In genomic region chr6:127552940-127553339, GRCm38 (mm10) we compare ENCODE assay signal across 15 mouse cellular contexts. TPM values are rescaled to one million over a fixed set of nuclear protein-coding genes. Genes with fewer than 3 reads are reported as not detected.
"Had no signal": no experiment of that assay in that cellular context is flagged by ENCODE, and none has a peak within 500 bp of the region (broad histone marks: within the 10 kb centered on the region; RNA-seq: fewer than 3 reads in every experiment).

No protein-coding gene starts in this region.

- H3K27me3 ChIP-seq: limb, embryonic 12.5 days; liver, embryonic 13.5 days; lung, embryonic 15.5 days; midbrain, embryonic 13.5 days; neural tube, embryonic 15.5 days had no signal

- H3K9me3 ChIP-seq: lung, embryonic 15.5 days; midbrain, embryonic 13.5 days; neural tube, embryonic 15.5 days had no signal

- H3K9ac ChIP-seq: limb, embryonic 12.5 days; liver, embryonic 13.5 days; lung, embryonic 15.5 days; midbrain, embryonic 13.5 days; neural tube, embryonic 15.5 days had no signal

- DNase-seq: kidney, adult 18-20 months; kidney, postnatal 10 days; kidney, postnatal 4 days; liver; liver, embryonic 13.5 days; lung, postnatal 36 days; right cerebral cortex, adult 18-20 months; right cerebral cortex, postnatal 25 days; thymus, postnatal 36 days had no signal

- H3K36me3 ChIP-seq: limb, embryonic 12.5 days; liver, embryonic 13.5 days; lung, embryonic 15.5 days; midbrain, embryonic 13.5 days; neural tube, embryonic 15.5 days had no signal

- H3K27ac ChIP-seq: layer of hippocampus, adult 2 months; limb, embryonic 12.5 days; liver, embryonic 13.5 days; lung, embryonic 15.5 days; midbrain, embryonic 13.5 days; neural tube, embryonic 15.5 days had no signal

- H3K4me1 ChIP-seq: limb, embryonic 12.5 days had no signal

- ATAC-seq: midbrain, embryonic 13.5 days had no signal

- H3K4me3 ChIP-seq: layer of hippocampus, adult 2 months; limb, embryonic 12.5 days; liver, embryonic 13.5 days; lung, embryonic 15.5 days; midbrain, embryonic 13.5 days; myocyte; neural tube, embryonic 15.5 days had no signal

- H3K4me2 ChIP-seq: limb, embryonic 12.5 days; liver, embryonic 13.5 days; lung, embryonic 15.5 days; midbrain, embryonic 13.5 days; neural tube, embryonic 15.5 days had no signal

RNA-seq across cellular contexts. Expression of gene Cracr2a, which starts 8.2 kb away (rescaled TPM):
- polyA plus RNA-seq: myocyte had no signal
